Mouse (Mus musculus) embryo, embryonic 9.5 days (tissue): ENCODE results near the gene Spg21.

Source experiments
- DNase-seq: peaks from one replicate; pipeline ENCODE4 v3.0.0-alpha.2; 2017; ENCODE audit errors: extremely low spot score

Gene Spg21

DNA sequence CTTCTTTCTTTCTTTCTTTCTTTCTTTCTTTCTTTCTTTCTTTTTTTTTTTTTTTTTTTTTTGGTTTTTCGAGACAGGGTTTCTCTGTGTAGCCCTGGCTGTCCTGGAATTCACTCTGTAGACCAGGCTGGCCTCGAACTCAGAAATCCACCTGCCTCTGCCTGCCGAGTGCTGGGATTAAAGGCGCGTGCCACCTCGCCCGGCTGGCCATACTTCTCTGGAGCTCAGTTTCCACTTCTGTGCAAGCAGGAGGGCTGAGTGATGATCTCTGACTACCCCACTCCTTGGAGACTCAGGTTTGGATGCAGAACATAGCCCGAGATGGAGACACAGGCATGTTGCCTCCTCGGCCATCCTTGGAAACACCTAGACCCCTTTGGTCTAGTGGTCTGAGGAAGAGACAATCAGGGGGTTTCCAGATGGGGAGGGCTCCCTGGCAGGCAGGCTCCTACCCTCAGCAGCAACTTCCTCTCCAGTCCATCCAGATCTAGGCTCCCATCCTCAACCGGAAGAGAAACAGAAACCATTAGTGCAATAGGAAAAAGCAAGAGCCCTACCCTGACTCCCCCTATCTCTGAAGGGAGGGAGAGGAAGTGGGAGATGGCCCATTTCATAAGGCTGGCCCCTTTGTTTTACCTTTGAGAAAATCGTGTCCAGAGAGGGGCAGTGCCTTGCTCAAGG lies 75.2 kb downstream of the Spg21 start:
- no peak for DNase-seq

DNA sequence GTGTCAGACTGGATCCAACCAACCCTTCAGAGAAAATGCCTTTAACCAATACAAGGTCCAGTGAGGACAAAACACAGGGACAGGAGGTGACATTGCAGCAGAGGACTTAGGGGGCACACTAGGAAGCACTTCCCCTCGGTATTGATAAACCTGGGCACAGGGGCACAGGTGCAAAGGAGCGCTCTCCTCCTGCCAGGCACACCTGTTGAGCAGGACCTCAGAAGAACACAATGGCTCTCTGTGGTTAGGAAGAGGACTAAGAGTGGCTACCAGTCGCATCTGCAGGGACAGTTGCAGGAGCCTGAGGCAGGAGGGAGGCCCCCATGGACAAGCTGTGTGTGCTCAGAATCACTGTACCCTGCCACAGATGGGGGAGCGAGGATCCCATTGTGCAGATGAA lies 75.7 kb downstream of the Spg21 start:
- DNase-seq, result no peak
